Mouse (Mus musculus): Measurements from ENCODE around the gene Dgki.

DNA sequence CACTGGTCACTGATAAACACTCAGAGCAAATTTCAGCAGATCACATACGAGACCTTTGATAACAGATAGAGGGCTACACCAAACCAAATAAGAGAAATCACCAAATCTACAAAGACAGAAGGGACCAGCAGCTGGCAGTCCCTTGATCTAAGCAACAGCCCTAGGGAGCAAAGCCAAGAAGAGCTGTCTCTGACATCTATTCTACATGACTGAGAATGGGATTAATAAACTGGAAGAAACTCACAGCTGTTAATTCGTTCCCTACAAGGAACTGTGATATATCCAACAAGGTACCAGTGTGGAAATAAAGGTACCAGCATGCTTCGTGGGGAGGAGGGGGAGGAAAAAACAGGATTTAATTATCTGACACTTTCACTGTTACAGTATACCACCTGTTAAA, 349.3 kb downstream of the Dgki start:
- TF ChIP-seq ZC3H11A (IDR thresholded peaks at IDR 0.05; ENCODE audit: borderline replicate concordance, low read depth, low read length) (no peak), HCFC1 (IDR thresholded peaks at IDR 0.05; ENCODE audit: borderline replicate concordance, insufficient read depth, low read length) (no peak)

Data from ES-E14 (cell line).